Mouse (Mus musculus) myocyte (in vitro differentiated cells): ENCODE data around the gene Tcp1. TPM values are rescaled to one million over a fixed set of nuclear protein-coding genes. Genes with fewer than 3 reads are reported as not detected.
"Not testable (repeated sequence)": the region's sequence is repeated elsewhere in the genome, so short reads cannot be mapped to it uniquely, and the experiment has no call there.

Experiments used
- H3K27me3 ChIP-seq: one replicate; pipeline ENCODE4 v1.6.1; 2011; ENCODE audit not compliant: control insufficient read depth, insufficient read depth, insufficient read length
- H3K36me3 ChIP-seq: one replicate; pipeline ENCODE4 v1.6.1; 2011; ENCODE audit not compliant: control insufficient read depth, insufficient read depth
- H3K4me2 ChIP-seq: one replicate; pipeline ENCODE4 v1.6.1; 2011; ENCODE audit warnings: low read depth, control low read depth
- H3K4me3 ChIP-seq: one replicate; pipeline ENCODE4 v1.5.1; 2011; ENCODE audit warnings: mild to moderate bottlenecking, control low read depth, moderate library complexity
- H3K79me2 ChIP-seq: one replicate; pipeline ENCODE4 v1.6.1; 2011; ENCODE audit not compliant: control insufficient read depth, insufficient read depth
- H3ac ChIP-seq: one replicate; pipeline ENCODE4 v1.6.1; 2011; ENCODE audit not compliant: control insufficient read depth, insufficient read length
- CEBPB ChIP-seq: IDR thresholded peaks from 2 replicates; pipeline ENCODE4 v1.6.1; 2011; ENCODE audit warnings: mild to moderate bottlenecking, moderate library complexity; ENCODE audit not compliant: poor library complexity, insufficient read depth, severe bottlenecking
- E2F4 ChIP-seq: IDR thresholded peaks from one replicate; pipeline ENCODE4 v1.6.1; 2011; ENCODE audit warnings: mild to moderate bottlenecking, control low read depth, moderate library complexity; ENCODE audit not compliant: insufficient read depth
- MAX ChIP-seq: IDR thresholded peaks from one replicate; pipeline ENCODE4 v1.6.1; 2011; ENCODE audit warnings: low read depth, mild to moderate bottlenecking, control low read depth
- MYOD1 ChIP-seq, 3 experiments: IDR thresholded peaks; one replicate each; pipeline ENCODE4 v1.6.1; 2011; ENCODE audit warnings: control low read depth in 2 of 3, low read depth in 2 of 3, mild to moderate bottlenecking in 2 of 3, moderate library complexity in 1 of 3; ENCODE audit not compliant: insufficient read length in 2 of 3, control insufficient read depth in 1 of 3
- MYOG ChIP-seq, 3 experiments: IDR thresholded peaks; one replicate each; pipeline ENCODE4 v1.6.1; 2011; ENCODE audit warnings: control low read depth in 2 of 3, low read depth in 2 of 3, mild to moderate bottlenecking in 2 of 3; ENCODE audit not compliant: insufficient read length in 2 of 3, control insufficient read depth in 1 of 3, insufficient read depth in 1 of 3
- POLR2A ChIP-seq: IDR thresholded peaks from one replicate; pipeline ENCODE4 v1.6.1; 2011; ENCODE audit warnings: low read depth, mild to moderate bottlenecking, control low read depth, moderate library complexity; ENCODE audit not compliant: insufficient read length
- POLR2AphosphoS2 ChIP-seq: IDR thresholded peaks from one replicate; pipeline ENCODE4 v1.6.1; 2011; ENCODE audit warnings: low read depth, control low read depth; ENCODE audit not compliant: insufficient read length
- REST ChIP-seq: IDR thresholded peaks from one replicate; pipeline ENCODE4 v1.6.1; 2011; ENCODE audit warnings: mild to moderate bottlenecking, control low read depth, moderate library complexity; ENCODE audit not compliant: insufficient read depth, insufficient read length
- SRF ChIP-seq: IDR thresholded peaks from one replicate; pipeline ENCODE4 v1.6.1; 2011; ENCODE audit warnings: low read depth; ENCODE audit not compliant: control insufficient read depth, insufficient read length
- TCF12 ChIP-seq: IDR thresholded peaks from one replicate; pipeline ENCODE4 v1.6.1; 2011; ENCODE audit warnings: mild to moderate bottlenecking, control low read depth; ENCODE audit not compliant: poor library complexity, insufficient read depth, severe bottlenecking
- TCF3 ChIP-seq: IDR thresholded peaks from one replicate; pipeline ENCODE4 v1.6.1; 2011; ENCODE audit warnings: low read depth, control low read depth; ENCODE audit not compliant: insufficient read length
- USF1 ChIP-seq: IDR thresholded peaks from one replicate; pipeline ENCODE4 v1.6.1; 2011; ENCODE audit warnings: low read depth, mild to moderate bottlenecking, control low read depth, moderate library complexity
- polyA plus RNA-seq: library from polyadenylated mRNA; unstranded; fragments of >200 nt; fragmentation: generic; extraction: Trizol; gene quantifications from one replicate; pipeline ENCODE4 v1.2.1, GENCODE M21; 2012; ENCODE audit warnings: missing spikeins

The Tcp1 gene
- polyA plus RNA-seq, 1 experiment, result 237 TPM

GRCm38 (mm10) chr17:12891054-12891453 is 24.4 kb upstream of the Tcp1 start:
- H3K36me3 ChIP-seq, result no peaks in the 10 kb centered on the region
- TF ChIP-seq SRF, result no peak
- TF ChIP-seq MYOD1 (IDR thresholded peaks at IDR 0.05; ENCODE audit: control insufficient read depth in 1 of 3, insufficient read length in 2 of 3, low read depth in 2 of 3), result no peak
- H3K4me3 ChIP-seq, result no peak overlapping the region
- H3K4me2 ChIP-seq, result no peak overlapping the region
- H3K27me3 ChIP-seq, result no peaks in the 10 kb centered on the region
- no peaks in the 10 kb centered on the region for H3K79me2 ChIP-seq
- H3ac ChIP-seq, result no peak overlapping the region

GRCm38 (mm10) chr17:12892033-12892432 is 23.5 kb upstream of the Tcp1 start:
- Histone ChIP-seq H3K4me2 (no peak overlapping the region), H3K4me3 (no peak overlapping the region), H3ac (no peak overlapping the region), H3K27me3 (no peaks in the 10 kb centered on the region), H3K79me2 (no peaks in the 10 kb centered on the region), H3K36me3 (no peaks in the 10 kb centered on the region)
- TF ChIP-seq MYOD1 (IDR thresholded peaks at IDR 0.05; ENCODE audit: control insufficient read depth in 1 of 3, insufficient read length in 2 of 3, low read depth in 2 of 3), result no peak
- no peak for TF ChIP-seq MYOG (IDR thresholded peaks at IDR 0.05; ENCODE audit: control insufficient read depth in 1 of 3, insufficient read depth in 1 of 3, insufficient read length in 2 of 3, low read depth in 2 of 3)
- no peak for TF ChIP-seq E2F4
- TF ChIP-seq TCF12, result no peak
- no peak for TF ChIP-seq CEBPB
- no peak for TF ChIP-seq POLR2AphosphoS2
- no peak for TF ChIP-seq POLR2A
- no peak for TF ChIP-seq USF1
- TF ChIP-seq SRF, result no peak
- TF ChIP-seq MAX, result no peak
- TF ChIP-seq TCF3, result no peak
- no peak for TF ChIP-seq REST

- H3ac ChIP-seq, result no peak overlapping the region
- no peak overlapping the region for H3K4me2 ChIP-seq
- no peak overlapping the region for H3K4me3 ChIP-seq
- no peaks in the 10 kb centered on the region for H3K79me2 ChIP-seq
- TF ChIP-seq SRF (no peak), CEBPB (no peak), POLR2A (no peak), POLR2AphosphoS2 (no peak), USF1 (no peak), TCF12 (no peak), REST (no peak), MYOG (IDR thresholded peaks at IDR 0.05; ENCODE audit: control insufficient read depth in 1 of 3, insufficient read depth in 1 of 3, insufficient read length in 2 of 3, low read depth in 2 of 3) (no peak), MYOD1 (IDR thresholded peaks at IDR 0.05; ENCODE audit: control insufficient read depth in 1 of 3, insufficient read length in 2 of 3, low read depth in 2 of 3) (no peak)
- H3K36me3 ChIP-seq, result no peaks in the 10 kb centered on the region
- no peaks in the 10 kb centered on the region for H3K27me3 ChIP-seq
These were observed 17.8 kb upstream of the Tcp1 start for GRCm38 (mm10) chr17:12897674-12898073.

- H3ac ChIP-seq, H3K79me2 ChIP-seq, H3K36me3 ChIP-seq, H3K4me3 ChIP-seq, H3K4me2 ChIP-seq, H3K27me3 ChIP-seq: not testable (repeated sequence)
These were observed 16.9 kb upstream of the Tcp1 start for GRCm38 (mm10) chr17:12898607-12899006.

- Histone ChIP-seq H3K36me3 (peaks cover 7% of the 10 kb centered on the region), H3K4me3 (no peak overlapping the region), H3K79me2 (no peaks in the 10 kb centered on the region), H3K27me3 (no peaks in the 10 kb centered on the region), H3K4me2 (no peak overlapping the region), H3ac (no peak overlapping the region)
- TF ChIP-seq TCF12 (no peak), USF1 (no peak), MYOD1 (IDR thresholded peaks at IDR 0.05; ENCODE audit: control insufficient read depth in 1 of 3, insufficient read length in 2 of 3, low read depth in 2 of 3) (no peak), TCF3 (no peak), POLR2AphosphoS2 (no peak), SRF (no peak), POLR2A (no peak), MYOG (IDR thresholded peaks at IDR 0.05; ENCODE audit: control insufficient read depth in 1 of 3, insufficient read depth in 1 of 3, insufficient read length in 2 of 3, low read depth in 2 of 3) (no peak), MAX (no peak), CEBPB (no peak), REST (no peak), E2F4 (no peak)
These were observed 13.2 kb upstream of the Tcp1 start for GRCm38 (mm10) chr17:12902291-12902690.
